8 mouse cellular contexts compared by ENCODE assay signal in the genomic region with DNA sequence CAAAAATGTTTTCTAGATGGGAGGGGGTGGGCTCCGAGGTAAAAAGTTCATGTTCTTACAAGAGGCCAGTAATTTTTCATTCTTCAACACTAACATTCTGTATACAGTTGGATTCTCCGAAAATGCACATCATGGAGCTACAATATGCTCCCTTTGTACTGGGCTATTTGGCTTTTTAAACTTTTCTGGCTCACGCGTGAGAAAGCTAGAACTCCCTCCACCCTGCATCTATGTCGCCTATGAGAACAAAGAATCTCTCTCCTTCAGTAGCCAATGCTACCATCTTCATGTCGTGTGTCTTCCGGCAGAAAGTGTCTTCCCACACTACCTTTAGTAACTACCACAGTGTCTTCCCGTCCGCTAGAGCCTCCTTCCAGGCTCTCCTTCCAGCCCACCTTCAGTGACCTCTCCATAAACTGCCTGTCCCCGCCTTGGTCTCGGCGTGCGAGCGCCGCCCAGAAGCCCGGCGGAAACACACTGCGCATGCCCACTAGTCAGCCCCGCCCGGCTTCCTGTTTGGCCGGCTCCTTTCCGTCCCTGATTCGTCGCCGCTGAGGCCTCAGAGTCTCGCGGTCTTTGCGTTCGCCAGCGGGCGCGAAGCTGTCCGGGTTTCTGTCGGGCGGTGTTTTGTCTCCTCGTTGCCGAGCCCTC. TPM values are rescaled to one million over a fixed set of nuclear protein-coding genes. Genes with fewer than 3 reads are reported as not detected.
DNase-seq lines count a peak whose midpoint lies in the region; ATAC-seq and TF ChIP-seq lines count a peak whose summit lies in the region.

Lsm8 (plus strand) TSS at position 529 of the 651 bp plus-strand sequence.

- H3K4me2 ChIP-seq in heart, embryonic 15.5 days, result peak within 1 kb of the TSS; percentile 68
- H3K4me2 ChIP-seq in liver, embryonic 14.5 days (ENCODE audit: low read depth), result peak within 1 kb of the TSS; percentile 75
- H3K4me2 ChIP-seq in neural tube, embryonic 11.5 days (ENCODE audit: low read depth), result peak within 1 kb of the TSS; percentile 70
- H3K4me2 ChIP-seq in stomach, postnatal 0 days (replicated peaks; ENCODE audit: low read depth), result peak within 1 kb of the TSS; percentile 65

- peak within 1 kb of the TSS; percentile 98 for H3K9ac ChIP-seq in heart, embryonic 15.5 days
- H3K9ac ChIP-seq in liver, embryonic 14.5 days (replicated peaks), result peak within 1 kb of the TSS; percentile 93
- H3K9ac ChIP-seq in neural tube, embryonic 11.5 days (ENCODE audit: low read length), result peak within 1 kb of the TSS; percentile 95
- H3K9ac ChIP-seq in stomach, postnatal 0 days (ENCODE audit: low read length), result peak within 1 kb of the TSS; percentile 96

- no peaks in the 10 kb centered on the region for H3K27me3 ChIP-seq in forebrain, embryonic 10.5 days (ENCODE audit: poor library complexity, severe bottlenecking)
- no peaks in the 10 kb centered on the region for H3K27me3 ChIP-seq in heart, embryonic 15.5 days
- no peaks in the 10 kb centered on the region for H3K27me3 ChIP-seq in liver, embryonic 14.5 days (ENCODE audit: control insufficient read depth, insufficient read depth, low read length)
- H3K27me3 ChIP-seq in neural tube, embryonic 11.5 days (ENCODE audit: control insufficient read depth, insufficient read depth, low read length), result no peaks in the 10 kb centered on the region
- no peaks in the 10 kb centered on the region for H3K27me3 ChIP-seq in stomach, postnatal 0 days (ENCODE audit: control insufficient read depth, insufficient read depth, low read length)

- H3K9me3 ChIP-seq in forebrain, embryonic 10.5 days, result no peaks in the 10 kb centered on the region
- no peaks in the 10 kb centered on the region for H3K9me3 ChIP-seq in heart, embryonic 15.5 days (replicated peaks)
- no peaks in the 10 kb centered on the region for H3K9me3 ChIP-seq in liver, embryonic 14.5 days (ENCODE audit: control insufficient read depth, low read length)
- H3K9me3 ChIP-seq in neural tube, embryonic 11.5 days (ENCODE audit: control insufficient read depth, low read length), result no peaks in the 10 kb centered on the region
- H3K9me3 ChIP-seq in stomach, postnatal 0 days (ENCODE audit: control insufficient read depth, low read length), result no peaks in the 10 kb centered on the region

- no peak for TF ChIP-seq EP300 in liver, embryonic 14.5 days (IDR thresholded peaks at IDR 0.05; ENCODE audit: low read depth)
- peak; percentile 92 for TF ChIP-seq EP300 in stomach, postnatal 0 days (optimal IDR thresholded peaks at IDR 0.05)

- H3K36me3 ChIP-seq in forebrain, embryonic 10.5 days (replicated peaks), result peaks cover 28% of the 10 kb centered on the region
- peaks cover 9% of the 10 kb centered on the region for H3K36me3 ChIP-seq in heart, embryonic 15.5 days
- H3K36me3 ChIP-seq in liver, embryonic 14.5 days (replicated peaks; ENCODE audit: control insufficient read depth, insufficient read depth, low read depth), result peaks cover under 1% of the 10 kb centered on the region; the same call in 1 of the 2 replicates
- H3K36me3 ChIP-seq in neural tube, embryonic 11.5 days (ENCODE audit: control insufficient read depth, insufficient read depth, low read length), result peaks cover 3% of the 10 kb centered on the region; the same call in 1 of the 2 replicates
- no peaks in the 10 kb centered on the region; the same call in 1 of the 2 replicates for H3K36me3 ChIP-seq in stomach, postnatal 0 days (ENCODE audit: control insufficient read depth, insufficient read depth, low read length)

- WGBS in forebrain, embryonic 10.5 days, result 1% methylated on average over 37 of the region's 37 CpGs
- WGBS in heart, embryonic 15.5 days, result under 1% methylated on average over 37 of the region's 37 CpGs
- under 1% methylated on average over 37 of the region's 37 CpGs for WGBS in liver, embryonic 14.5 days (ENCODE audit: insufficient replicate concordance)
- 2% methylated on average over 37 of the region's 37 CpGs for WGBS in neural tube, embryonic 11.5 days
- WGBS in stomach, postnatal 0 days, result under 1% methylated on average over 37 of the region's 37 CpGs

- H3K27ac ChIP-seq in forebrain, embryonic 10.5 days, result peak within 1 kb of the TSS; percentile 99
- peak within 1 kb of the TSS; percentile 96 for H3K27ac ChIP-seq in heart, embryonic 15.5 days
- peak within 1 kb of the TSS; percentile 70 for H3K27ac ChIP-seq in liver, embryonic 14.5 days
- peak within 1 kb of the TSS; percentile 91 for H3K27ac ChIP-seq in neural tube, embryonic 11.5 days (ENCODE audit: low read depth, low read length)
- H3K27ac ChIP-seq in stomach, postnatal 0 days (replicated peaks), result peak within 1 kb of the TSS; percentile 95

- peak; percentile 100 for ATAC-seq in heart, embryonic 15.5 days (replicated peaks; ENCODE audit: insufficient number of reproducible peaks, insufficient read depth, low FRiP score, low read depth)
- peak; percentile 99 for ATAC-seq in liver, embryonic 14.5 days (ENCODE audit: insufficient read depth)
- peak; percentile 100 for ATAC-seq in neural tube, embryonic 11.5 days (ENCODE audit: insufficient read depth, low FRiP score, low TSS enrichment)
- ATAC-seq in stomach, postnatal 0 days (ENCODE audit: low FRiP score, low TSS enrichment), result peak; percentile 100

- H3K4me1 ChIP-seq in forebrain, embryonic 10.5 days, result peaks cover 19% of the 10 kb centered on the region
- peaks cover 14% of the 10 kb centered on the region for H3K4me1 ChIP-seq in heart, embryonic 15.5 days (replicated peaks)
- H3K4me1 ChIP-seq in liver, embryonic 14.5 days (replicated peaks; ENCODE audit: control insufficient read depth in 2 of 2, insufficient read depth in 2 of 2, low read length in 1 of 2), result peaks cover 5 to 6% of the 10 kb centered on the region in 2 experiments; a peak in 3 of 4 replicates
- peaks cover 7% of the 10 kb centered on the region; the same call in 1 of the 2 replicates for H3K4me1 ChIP-seq in neural tube, embryonic 11.5 days (ENCODE audit: control insufficient read depth, insufficient read depth, low read length)
- no peaks in the 10 kb centered on the region for H3K4me1 ChIP-seq in stomach, postnatal 0 days (replicated peaks; ENCODE audit: control insufficient read depth, insufficient read depth)

- no peak for TF ChIP-seq CTCF in liver, embryonic 14.5 days (IDR thresholded peaks at IDR 0.05; ENCODE audit: low read depth)
- TF ChIP-seq CTCF in stomach, postnatal 0 days (IDR thresholded peaks at IDR 0.05; ENCODE audit: low read depth), result peak; percentile 36

- peak within 1 kb of the TSS; percentile 89 for H3K4me3 ChIP-seq in forebrain, embryonic 10.5 days
- H3K4me3 ChIP-seq in heart, embryonic 15.5 days, result peak within 1 kb of the TSS; percentile 99
- peak within 1 kb of the TSS; percentile 80 to 99 for H3K4me3 ChIP-seq in liver, embryonic 14.5 days (ENCODE audit: insufficient read depth in 1 of 2, low read depth in 2 of 2, low read length in 2 of 2)
- peak within 1 kb of the TSS; percentile 80 for H3K4me3 ChIP-seq in neural tube, embryonic 11.5 days (ENCODE audit: low read depth, low read length)
- H3K4me3 ChIP-seq in stomach, postnatal 0 days (ENCODE audit: low read depth, low read length), result peak within 1 kb of the TSS; percentile 84

- peak; percentile 96 to 97 for DNase-seq in CD8-positive naive resting alpha-beta T cell, adult 2 months (ENCODE audit: low read depth in 2 of 2, low spot score in 2 of 2)
- DNase-seq in c-Kit-positive CD71-negative TER-119-negative erythroid progenitor cells, embryonic 14.5 days (ENCODE audit: low read depth), result peak; percentile 89
- DNase-seq in forebrain, embryonic 10.5 days (ENCODE audit: extremely low spot score, low spot score), result peak; percentile 97
- peak; percentile 97 to 98 for DNase-seq in kidney, postnatal 25 days
- peak; percentile 89 to 93 (median 90) for DNase-seq in liver, embryonic 14.5 days (ENCODE audit: low read depth in 3 of 3, low spot score in 3 of 3)
- DNase-seq in neural tube, embryonic 11.5 days (ENCODE audit: low spot score), result peak; percentile 97
- peak; percentile 98 for DNase-seq in stomach, postnatal 0 days (ENCODE audit: low spot score)

RNA-seq across cellular contexts. Expression of gene Lsm8, which starts in this region (rescaled TPM):
- 248 and 251 TPM in 2 replicates for polyA plus RNA-seq in forebrain, embryonic 10.5 days (2016; fragmentation: Nextera tagmentation; extraction: Ambion mirVana)
- 115 and 121 TPM in 2 replicates for polyA plus RNA-seq in heart, embryonic 15.5 days (2015; fragmentation: Nextera tagmentation; extraction: Ambion mirVana)
- polyA plus RNA-seq in liver, embryonic 14.5 days (2012; rRNA removed), result 44.7 and 49.5 TPM in 2 replicates
- polyA plus RNA-seq in liver, embryonic 14.5 days (2014; fragmentation: Nextera tagmentation; extraction: Ambion mirVana), result 89.3 and 89.7 TPM in 2 replicates
- polyA plus RNA-seq in neural tube, embryonic 11.5 days (2014; fragmentation: Nextera tagmentation; extraction: Ambion mirVana), result 191 and 192 TPM in 2 replicates
- 103 and 115 TPM in 2 replicates for polyA plus RNA-seq in stomach, postnatal 0 days (2015; fragmentation: Nextera tagmentation; extraction: Ambion mirVana)

Comparison
In these comparisons a context has a peak if more than half of its experiments do, and no peak if none do; other contexts are left out.
1. Peak in every context shown above with its lines: DNase-seq, ATAC-seq, H3K4me3 ChIP-seq and H3K27ac ChIP-seq.